Mouse (Mus musculus) hindbrain, embryonic 13.5 days (tissue): ENCODE measurements at regions not wholly inside any gene's neighbourhood (a gene's known extent, or its start where the extent isn't known, plus 50 kb on each side); places are given as distances from the start of the nearest gene placed in this dataset.

Experiments
- ATAC-seq: fragments of 200-750 bp; cut with Nextera tagmentation; 2 replicates; pipeline ENCODE4 v1.8.0; 2017; ENCODE audit warnings: moderate TSS enrichment; ENCODE audit not compliant: low FRiP score
- H3K27ac ChIP-seq: fragments of 300-500 bp; sonication (generic); 2 replicates; pipeline ENCODE4 v1.5.1; 2015; ENCODE audit warnings: inconsistent platforms, mild to moderate bottlenecking, moderate library complexity
- H3K27me3 ChIP-seq: fragments of 300-500 bp; sonication (generic); 2 replicates; pipeline ENCODE4 v1.6.1; 2015; ENCODE audit warnings: mild to moderate bottlenecking, inconsistent platforms
- H3K36me3 ChIP-seq: fragments of 300-500 bp; sonication (generic); 2 replicates; pipeline ENCODE4 v1.6.1; 2015; ENCODE audit warnings: mild to moderate bottlenecking, inconsistent platforms
- H3K4me1 ChIP-seq: fragments of 300-500 bp; sonication (generic); replicated peaks from 2 replicates; pipeline ENCODE4 v1.6.1; 2015; ENCODE audit warnings: inconsistent platforms
- H3K4me2 ChIP-seq: fragments of 300-500 bp; sonication (generic); 2 replicates; pipeline ENCODE4 v1.6.1; 2015; ENCODE audit warnings: inconsistent platforms, mild to moderate bottlenecking, moderate library complexity
- H3K4me3 ChIP-seq: fragments of 300-500 bp; sonication (generic); 2 replicates; pipeline ENCODE4 v1.5.1; 2015; ENCODE audit warnings: mild to moderate bottlenecking, inconsistent platforms
- H3K9ac ChIP-seq: fragments of 300-500 bp; sonication (generic); 2 replicates; pipeline ENCODE4 v1.6.1; 2015; ENCODE audit warnings: mild to moderate bottlenecking, inconsistent platforms
- H3K9me3 ChIP-seq: fragments of 300-500 bp; sonication (generic); 2 replicates; pipeline ENCODE4 v1.6.1; 2016; ENCODE audit warnings: inconsistent platforms
- WGBS: fragments of 180-500 bp; shearing (Covaris S2); methylation state at CpG from one replicate; pipeline ENCODE4 v1.1.7; 2015; 5-methylcytosine and 5-hydroxymethylcytosine counted together

DNA sequence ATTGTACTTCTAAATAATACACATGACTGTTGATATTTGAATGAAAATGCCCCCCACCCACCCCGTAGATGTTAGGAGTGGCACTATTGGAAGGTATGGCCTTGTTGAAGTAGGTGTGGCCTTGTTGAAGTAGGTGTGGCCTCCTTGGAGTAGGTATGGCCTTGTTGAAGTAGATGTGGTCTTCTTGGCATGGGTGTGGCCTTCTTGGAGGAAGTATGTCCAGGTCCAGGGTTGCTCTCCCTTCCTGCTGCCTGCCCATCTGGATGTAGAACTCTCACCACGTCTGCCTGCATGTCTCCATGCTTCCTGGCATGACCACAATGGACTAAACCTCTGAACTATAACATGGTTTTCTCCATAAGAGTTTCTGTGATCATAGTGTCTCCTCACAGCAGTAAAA is 188.7 kb downstream of the Sptssa start:
- Histone ChIP-seq H3K9ac (no peak overlapping the region), H3K27me3 (no peaks in the 10 kb centered on the region), H3K36me3 (no peaks in the 10 kb centered on the region), H3K4me3 (no peak overlapping the region), H3K27ac (no peak overlapping the region), H3K4me2 (no peak overlapping the region), H3K4me1 (no peaks in the 10 kb centered on the region), H3K9me3 (no peaks in the 10 kb centered on the region)
- WGBS = 79% methylated on average over 2 of the region's 2 CpGs
- no peak for ATAC-seq

GRCm38 (mm10) chr12:54463806-54464205 is 192.6 kb downstream of the Sptssa start:
- no peaks in the 10 kb centered on the region for H3K4me1 ChIP-seq
- H3K9me3 ChIP-seq = no peaks in the 10 kb centered on the region
- no peak overlapping the region for H3K4me3 ChIP-seq
- no peak for ATAC-seq
- no peak overlapping the region for H3K9ac ChIP-seq
- no peak overlapping the region for H3K27ac ChIP-seq
- H3K27me3 ChIP-seq = no peaks in the 10 kb centered on the region
- 89% methylated on average over 7 of the region's 7 CpGs for WGBS
- H3K4me2 ChIP-seq = no peak overlapping the region
- H3K36me3 ChIP-seq = no peaks in the 10 kb centered on the region

- H3K9ac ChIP-seq = no peak overlapping the region
- no peaks in the 10 kb centered on the region for H3K4me1 ChIP-seq
- no peak overlapping the region for H3K4me2 ChIP-seq
- no peaks in the 10 kb centered on the region for H3K27me3 ChIP-seq
- no peak for ATAC-seq
- WGBS = 87% methylated on average over 3 of the region's 3 CpGs
- no peak overlapping the region for H3K4me3 ChIP-seq
- H3K9me3 ChIP-seq = no peaks in the 10 kb centered on the region
- H3K36me3 ChIP-seq = no peaks in the 10 kb centered on the region
- H3K27ac ChIP-seq = no peak overlapping the region
Observed at GRCm38 (mm10) chr12:54461411-54461810, 195.0 kb downstream of the Sptssa start.

- Histone ChIP-seq H3K27ac (no peak overlapping the region), H3K27me3 (no peaks in the 10 kb centered on the region), H3K4me2 (no peak overlapping the region), H3K36me3 (no peaks in the 10 kb centered on the region), H3K4me1 (no peaks in the 10 kb centered on the region), H3K4me3 (no peak overlapping the region), H3K9me3 (no peaks in the 10 kb centered on the region), H3K9ac (no peak overlapping the region)
- 86% methylated on average over 7 of the region's 7 CpGs for WGBS
- no peak for ATAC-seq
Observed at GRCm38 (mm10) chr12:54460135-54460523, 196.2 kb downstream of the Sptssa start.

GRCm38 (mm10) chr12:54459462-54460134 is 196.8 kb downstream of the Sptssa start:
- Histone ChIP-seq H3K9ac (no peak overlapping the region), H3K4me2 (no peak overlapping the region), H3K27ac (no peak overlapping the region), H3K27me3 (no peaks in the 10 kb centered on the region), H3K9me3 (no peaks in the 10 kb centered on the region), H3K36me3 (no peaks in the 10 kb centered on the region), H3K4me3 (no peak overlapping the region), H3K4me1 (no peaks in the 10 kb centered on the region)
- WGBS = 86% methylated on average over 11 of the region's 11 CpGs
- ATAC-seq = no peak

GRCm38 (mm10) chr12:54456731-54457130 is 199.6 kb downstream of the Sptssa start:
- H3K9me3 ChIP-seq = no peaks in the 10 kb centered on the region
- H3K4me1 ChIP-seq = no peaks in the 10 kb centered on the region
- no peaks in the 10 kb centered on the region for H3K27me3 ChIP-seq
- no peaks in the 10 kb centered on the region for H3K36me3 ChIP-seq
- no peak overlapping the region for H3K27ac ChIP-seq
- 90% methylated on average over 8 of the region's 8 CpGs for WGBS
- no peak for ATAC-seq
- no peak overlapping the region for H3K9ac ChIP-seq
- H3K4me3 ChIP-seq = no peak overlapping the region
- no peak overlapping the region for H3K4me2 ChIP-seq

GRCm38 (mm10) chr12:54454606-54455005 is 201.8 kb downstream of the Sptssa start:
- H3K4me3 ChIP-seq = no peak overlapping the region
- 90% methylated on average over 10 of the region's 10 CpGs for WGBS
- H3K27me3 ChIP-seq = no peaks in the 10 kb centered on the region
- no peak overlapping the region for H3K4me2 ChIP-seq
- no peaks in the 10 kb centered on the region for H3K36me3 ChIP-seq
- no peaks in the 10 kb centered on the region for H3K9me3 ChIP-seq
- no peak overlapping the region for H3K9ac ChIP-seq
- no peak overlapping the region for H3K27ac ChIP-seq
- H3K4me1 ChIP-seq = no peaks in the 10 kb centered on the region
- ATAC-seq = no peak

- no peaks in the 10 kb centered on the region for H3K9me3 ChIP-seq
- no peaks in the 10 kb centered on the region for H3K27me3 ChIP-seq
- H3K27ac ChIP-seq = no peak overlapping the region
- H3K4me2 ChIP-seq = no peak overlapping the region
- no peak overlapping the region for H3K9ac ChIP-seq
- no peaks in the 10 kb centered on the region for H3K4me1 ChIP-seq
- no peaks in the 10 kb centered on the region for H3K36me3 ChIP-seq
- 84% methylated on average over 4 of the region's 4 CpGs for WGBS
- H3K4me3 ChIP-seq = no peak overlapping the region
- no peak for ATAC-seq
Observed at GRCm38 (mm10) chr12:54453343-54453742, 203.0 kb downstream of the Sptssa start.

DNA sequence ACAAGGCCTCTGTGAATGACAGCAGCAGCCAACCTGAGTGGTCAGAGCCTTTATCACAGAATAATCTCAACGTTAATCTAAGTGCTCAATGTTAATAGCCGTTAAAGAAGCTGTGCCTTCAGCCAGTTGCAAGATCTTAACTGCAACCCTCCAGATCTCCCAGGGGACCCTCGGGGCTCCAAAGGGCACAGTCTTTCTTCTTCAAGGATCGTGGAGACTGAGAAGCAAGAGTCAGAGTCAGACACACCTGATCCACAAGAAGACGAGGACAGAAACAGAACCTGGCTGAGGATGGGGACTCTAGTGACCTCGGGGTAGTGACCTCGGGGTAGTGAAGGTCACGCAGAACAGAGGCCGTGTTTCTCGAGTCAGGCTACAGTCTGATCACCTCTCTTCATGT is 206.0 kb downstream of the Sptssa start:
- no peak for ATAC-seq
- no peak overlapping the region for H3K4me2 ChIP-seq
- no peak overlapping the region for H3K9ac ChIP-seq
- H3K27ac ChIP-seq = no peak overlapping the region
- no peaks in the 10 kb centered on the region for H3K4me1 ChIP-seq
- WGBS = 72% methylated on average over 10 of the region's 10 CpGs
- H3K27me3 ChIP-seq = no peaks in the 10 kb centered on the region
- H3K9me3 ChIP-seq = no peaks in the 10 kb centered on the region
- no peaks in the 10 kb centered on the region for H3K36me3 ChIP-seq
- no peak overlapping the region for H3K4me3 ChIP-seq

GRCm38 (mm10) chr12:54448221-54448620 is 208.2 kb downstream of the Sptssa start:
- Histone ChIP-seq H3K9ac (no peak overlapping the region), H3K27ac (no peak overlapping the region), H3K4me1 (no peaks in the 10 kb centered on the region), H3K36me3 (no peaks in the 10 kb centered on the region), H3K4me2 (no peak overlapping the region), H3K9me3 (no peaks in the 10 kb centered on the region), H3K4me3 (no peak overlapping the region), H3K27me3 (no peaks in the 10 kb centered on the region)
- 75% methylated on average over 2 of the region's 2 CpGs for WGBS
- no peak for ATAC-seq

GRCm38 (mm10) chr12:54447354-54447753 is 209.0 kb downstream of the Sptssa start:
- 75% methylated on average over 3 of the region's 3 CpGs for WGBS
- no peak overlapping the region for H3K9ac ChIP-seq
- no peaks in the 10 kb centered on the region for H3K36me3 ChIP-seq
- no peak overlapping the region for H3K27ac ChIP-seq
- no peak overlapping the region for H3K4me2 ChIP-seq
- H3K4me3 ChIP-seq = no peak overlapping the region
- no peak for ATAC-seq
- H3K27me3 ChIP-seq = 0 out of 2 replicates have a peak, but pooled peaks cover 3% of the 10 kb centered on the region
- no peaks in the 10 kb centered on the region for H3K9me3 ChIP-seq
- H3K4me1 ChIP-seq = no peaks in the 10 kb centered on the region

- WGBS = 93% methylated on average over 7 of the region's 7 CpGs
- H3K4me3 ChIP-seq = no peak overlapping the region
- H3K9ac ChIP-seq = no peak overlapping the region
- H3K27ac ChIP-seq = no peak overlapping the region
- H3K9me3 ChIP-seq = no peaks in the 10 kb centered on the region
- no peak overlapping the region for H3K4me2 ChIP-seq
- no peak for ATAC-seq
- H3K27me3 ChIP-seq = 0 out of 2 replicates have a peak, but pooled peaks cover 3% of the 10 kb centered on the region
- H3K36me3 ChIP-seq = no peaks in the 10 kb centered on the region
- H3K4me1 ChIP-seq = no peaks in the 10 kb centered on the region
Observed at GRCm38 (mm10) chr12:54446356-54446755, 210.0 kb downstream of the Sptssa start.

GRCm38 (mm10) chr12:54444416-54444815 is 212.0 kb downstream of the Sptssa start:
- ATAC-seq = no peak
- no peaks in the 10 kb centered on the region for H3K9me3 ChIP-seq
- no peaks in the 10 kb centered on the region for H3K4me1 ChIP-seq
- no peak overlapping the region for H3K4me3 ChIP-seq
- H3K27me3 ChIP-seq = 0 out of 2 replicates have a peak, but pooled peaks cover 3% of the 10 kb centered on the region
- no peak overlapping the region for H3K4me2 ChIP-seq
- no peak overlapping the region for H3K9ac ChIP-seq
- WGBS = 50% methylated on average over 4 of the region's 4 CpGs
- H3K27ac ChIP-seq = no peak overlapping the region
- no peaks in the 10 kb centered on the region for H3K36me3 ChIP-seq
